In the genomic region with DNA sequence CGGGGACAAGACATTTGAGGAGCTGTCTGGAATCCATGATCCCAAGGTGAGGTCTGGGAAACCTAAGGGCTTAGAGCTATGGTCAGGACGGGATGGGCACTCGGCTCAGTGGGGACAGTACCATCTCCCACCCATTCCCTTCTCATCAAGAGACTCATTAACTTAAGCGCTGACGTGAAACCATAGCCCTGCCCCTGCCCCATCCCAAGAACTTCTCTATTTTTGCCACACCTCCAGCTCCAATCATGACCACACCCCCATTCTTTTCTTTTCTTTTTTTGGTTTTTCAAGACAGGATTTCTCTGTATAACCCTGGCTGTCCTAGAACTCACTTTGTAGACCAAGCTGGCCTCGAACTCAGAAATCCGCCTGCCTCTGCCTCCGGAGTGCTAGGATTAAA, we compare ENCODE assay signal across 18 mouse cellular contexts.
"Had no signal": no experiment of that assay in that cellular context is flagged by ENCODE, and none has a peak within 500 bp of the region (broad histone marks: within the 10 kb centered on the region; RNA-seq: fewer than 3 reads in every experiment).

No protein-coding gene starts in this region.

- H3K4me2 ChIP-seq: lung, embryonic 14.5 days; midbrain, embryonic 15.5 days; neural tube, embryonic 12.5 days; neural tube, embryonic 15.5 days; stomach, embryonic 15.5 days had no signal

- H3K27ac ChIP-seq: liver, embryonic 14.5 days; midbrain, embryonic 15.5 days; neural tube, embryonic 12.5 days; neural tube, embryonic 15.5 days; stomach, embryonic 15.5 days had no signal

- ATAC-seq: intestine, embryonic 16.5 days; liver, postnatal 0 days; lung, postnatal 0 days; midbrain, embryonic 15.5 days had no signal

- H3K9me3 ChIP-seq: midbrain, embryonic 15.5 days; neural tube, embryonic 12.5 days; neural tube, embryonic 15.5 days; stomach, embryonic 15.5 days had no signal

- DNase-seq: kidney, adult 18-20 months; kidney, adult 9 months; kidney, postnatal 14 days; kidney, postnatal 4 days; liver, postnatal 0 days; lung, embryonic 14.5 days; right cerebral cortex, adult 18-20 months; right cerebral cortex, postnatal 14 days; spleen, adult 18-20 months; thymus, adult 2 months; thymus, postnatal 25 days had no signal

- H3K4me3 ChIP-seq: midbrain, embryonic 15.5 days; neural tube, embryonic 12.5 days; neural tube, embryonic 15.5 days; stomach, embryonic 15.5 days had no signal

- H3K9ac ChIP-seq: liver, embryonic 14.5 days; liver, postnatal 0 days; lung, embryonic 14.5 days; midbrain, embryonic 15.5 days; neural tube, embryonic 12.5 days; neural tube, embryonic 15.5 days; stomach, embryonic 15.5 days had no signal
